Mouse (Mus musculus): ENCODE results near the gene Gm49387. TPM values are rescaled to one million over a fixed set of nuclear protein-coding genes. Genes with fewer than 3 reads are reported as not detected.

Gm49387 gene
- polyA plus RNA-seq, 1 experiment from 2014 or later, result 0.84 TPM

- H3K4me3 ChIP-seq (ENCODE audit: low read depth, low read length), result no peak overlapping the region
- ATAC-seq (ENCODE audit: low read depth) (0 out of 2 replicates have a peak, but pooled peaks have one; percentile 57), DNase-seq (ENCODE audit: low spot score) (peak; percentile 16)
- no peaks in the 10 kb centered on the region for H3K36me3 ChIP-seq (ENCODE audit: control insufficient read depth, insufficient read depth, low read length)
- 62% methylated on average over 14 of the region's 14 CpGs for WGBS
- no peak overlapping the region for H3K9ac ChIP-seq (ENCODE audit: low read depth, low read length)
- H3K4me2 ChIP-seq (ENCODE audit: low read depth, low read length), result no peak overlapping the region
- H3K27me3 ChIP-seq (replicated peaks; ENCODE audit: control insufficient read depth, insufficient read depth, low read length), result no peaks in the 10 kb centered on the region
- no peaks in the 10 kb centered on the region for H3K9me3 ChIP-seq (ENCODE audit: control insufficient read depth, low read length)
- H3K4me1 ChIP-seq (ENCODE audit: control insufficient read depth, insufficient read depth, low read length), result peaks cover 2% of the 10 kb centered on the region; the same call in 1 of the 2 replicates
- no peak overlapping the region for H3K27ac ChIP-seq (replicated peaks; ENCODE audit: low read depth, low read length)
Observed at GRCm38 (mm10) chr14:31555963-31556434, 84.7 kb downstream of the Gm49387 start.

GRCm38 (mm10) chr14:31555021-31555420, 85.7 kb downstream of the Gm49387 start:
- Histone ChIP-seq H3K9me3 (ENCODE audit: control insufficient read depth, low read length) (no peaks in the 10 kb centered on the region), H3K27ac (replicated peaks; ENCODE audit: low read depth, low read length) (no peak overlapping the region), H3K4me3 (ENCODE audit: low read depth, low read length) (no peak overlapping the region), H3K36me3 (ENCODE audit: control insufficient read depth, insufficient read depth, low read length) (no peaks in the 10 kb centered on the region), H3K27me3 (replicated peaks; ENCODE audit: control insufficient read depth, insufficient read depth, low read length) (no peaks in the 10 kb centered on the region), H3K4me2 (ENCODE audit: low read depth, low read length) (no peak overlapping the region), H3K4me1 (ENCODE audit: control insufficient read depth, insufficient read depth, low read length) (no peaks in the 10 kb centered on the region), H3K9ac (ENCODE audit: low read depth, low read length) (no peak overlapping the region)
- ATAC-seq (ENCODE audit: low read depth) (no peak), DNase-seq (ENCODE audit: low spot score) (no peak)
- WGBS, result 88% methylated on average over 7 of the region's 7 CpGs

GRCm38 (mm10) chr14:31543885-31544442, 96.7 kb downstream of the Gm49387 start:
- Histone ChIP-seq H3K9ac (ENCODE audit: low read depth, low read length) (no peak overlapping the region), H3K27me3 (replicated peaks; ENCODE audit: control insufficient read depth, insufficient read depth, low read length) (no peaks in the 10 kb centered on the region), H3K4me2 (ENCODE audit: low read depth, low read length) (no peak overlapping the region), H3K4me1 (ENCODE audit: control insufficient read depth, insufficient read depth, low read length) (no peaks in the 10 kb centered on the region), H3K9me3 (ENCODE audit: control insufficient read depth, low read length) (no peaks in the 10 kb centered on the region), H3K4me3 (ENCODE audit: low read depth, low read length) (no peak overlapping the region), H3K36me3 (ENCODE audit: control insufficient read depth, insufficient read depth, low read length) (no peaks in the 10 kb centered on the region), H3K27ac (replicated peaks; ENCODE audit: low read depth, low read length) (no peak overlapping the region)
- 76% methylated on average over 11 of the region's 11 CpGs for WGBS
- DNase-seq (ENCODE audit: low spot score), result no peak
- no peak for ATAC-seq (ENCODE audit: low read depth)

GRCm38 (mm10) chr14:31537298-31537697, 103.4 kb downstream of the Gm49387 start:
- DNase-seq (ENCODE audit: low spot score) (no peak), ATAC-seq (ENCODE audit: low read depth) (no peak)
- no peak overlapping the region for H3K9ac ChIP-seq (ENCODE audit: low read depth, low read length)
- H3K36me3 ChIP-seq (ENCODE audit: control insufficient read depth, insufficient read depth, low read length), result no peaks in the 10 kb centered on the region
- 70% methylated on average over 6 of the region's 6 CpGs for WGBS
- no peaks in the 10 kb centered on the region for H3K4me1 ChIP-seq (ENCODE audit: control insufficient read depth, insufficient read depth, low read length)
- H3K27me3 ChIP-seq (replicated peaks; ENCODE audit: control insufficient read depth, insufficient read depth, low read length), result no peaks in the 10 kb centered on the region
- H3K27ac ChIP-seq (replicated peaks; ENCODE audit: low read depth, low read length), result no peak overlapping the region
- no peaks in the 10 kb centered on the region for H3K9me3 ChIP-seq (ENCODE audit: control insufficient read depth, low read length)
- no peak overlapping the region for H3K4me3 ChIP-seq (ENCODE audit: low read depth, low read length)
- no peak overlapping the region for H3K4me2 ChIP-seq (ENCODE audit: low read depth, low read length)

DNA sequence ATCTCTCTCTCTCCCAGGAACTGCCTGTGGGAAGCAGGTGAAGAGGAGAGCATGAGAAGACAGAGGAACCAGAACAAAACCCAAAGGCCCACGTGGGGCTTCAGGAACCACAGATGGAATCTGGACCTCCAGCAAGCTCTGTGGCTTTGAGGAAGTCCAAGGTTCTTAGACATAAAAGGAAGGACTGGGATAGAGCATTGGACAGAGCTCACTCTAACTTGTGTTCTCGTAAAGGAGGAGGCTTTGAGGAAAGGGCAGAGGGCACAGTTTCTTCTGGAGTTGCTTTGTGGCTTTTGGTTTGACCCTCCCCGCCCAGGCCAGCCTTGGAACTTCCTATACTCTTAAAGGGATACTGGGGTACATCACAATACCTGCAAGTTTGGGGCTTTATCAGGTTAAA, 108.0 kb downstream of the Gm49387 start:
- Histone ChIP-seq H3K9ac (ENCODE audit: low read depth, low read length) (no peak overlapping the region), H3K27ac (replicated peaks; ENCODE audit: low read depth, low read length) (no peak overlapping the region), H3K9me3 (ENCODE audit: control insufficient read depth, low read length) (no peaks in the 10 kb centered on the region), H3K36me3 (ENCODE audit: control insufficient read depth, insufficient read depth, low read length) (no peaks in the 10 kb centered on the region), H3K4me3 (ENCODE audit: low read depth, low read length) (no peak overlapping the region), H3K27me3 (replicated peaks; ENCODE audit: control insufficient read depth, insufficient read depth, low read length) (no peaks in the 10 kb centered on the region), H3K4me1 (ENCODE audit: control insufficient read depth, insufficient read depth, low read length) (peaks cover 5% of the 10 kb centered on the region; the same call in 1 of the 2 replicates), H3K4me2 (ENCODE audit: low read depth, low read length) (no peak overlapping the region)
- no peak for DNase-seq (ENCODE audit: low spot score)
- ATAC-seq (ENCODE audit: low read depth), result no peak
- WGBS, result 56% methylated on average over 3 of the region's 3 CpGs

DNA sequence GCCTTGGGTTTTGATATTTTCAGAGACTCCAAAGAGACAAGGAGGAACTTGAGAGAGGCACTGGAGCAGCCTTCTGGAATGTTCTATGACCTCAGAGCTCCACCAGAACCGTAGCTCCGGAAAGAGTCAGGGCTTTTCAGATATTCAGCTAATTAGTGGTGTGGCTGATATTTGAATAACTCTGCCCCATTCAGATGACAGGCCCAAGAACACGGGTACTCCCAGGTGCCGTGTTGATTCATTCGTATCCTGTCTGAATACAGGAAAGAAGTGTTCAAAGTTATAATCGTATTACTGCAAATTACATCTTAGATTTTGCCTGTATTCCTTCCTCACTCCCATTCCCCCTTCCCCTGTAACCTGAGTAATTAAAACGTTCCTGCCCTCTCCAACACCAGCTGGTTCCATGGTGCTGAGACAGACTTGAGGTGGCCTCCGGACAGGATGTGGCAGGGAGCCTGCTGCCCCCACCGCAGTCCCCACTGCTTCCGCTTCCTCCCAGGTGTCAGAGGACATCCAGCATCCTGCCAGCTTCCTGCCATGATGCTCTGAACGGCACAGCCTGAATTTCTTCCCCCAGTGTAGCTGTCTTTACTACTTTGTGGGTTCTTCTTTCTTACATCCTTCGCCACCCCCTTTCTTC, 109.1 kb downstream of the Gm49387 start:
- Histone ChIP-seq H3K4me2 (ENCODE audit: low read depth, low read length) (peak overlapping the region; percentile 6), H3K9ac (ENCODE audit: low read depth, low read length) (no peak overlapping the region), H3K27ac (replicated peaks; ENCODE audit: low read depth, low read length) (peak overlapping the region; percentile 63), H3K36me3 (ENCODE audit: control insufficient read depth, insufficient read depth, low read length) (no peaks in the 10 kb centered on the region), H3K4me1 (ENCODE audit: control insufficient read depth, insufficient read depth, low read length) (peaks cover 5% of the 10 kb centered on the region; the same call in 1 of the 2 replicates), H3K27me3 (replicated peaks; ENCODE audit: control insufficient read depth, insufficient read depth, low read length) (no peaks in the 10 kb centered on the region), H3K4me3 (ENCODE audit: low read depth, low read length) (no peak overlapping the region), H3K9me3 (ENCODE audit: control insufficient read depth, low read length) (no peaks in the 10 kb centered on the region)
- 40% methylated on average over 12 of the region's 12 CpGs for WGBS
- peak; percentile 30 for DNase-seq (ENCODE audit: low spot score)
- ATAC-seq (ENCODE audit: low read depth), result peak; percentile 71

DNA sequence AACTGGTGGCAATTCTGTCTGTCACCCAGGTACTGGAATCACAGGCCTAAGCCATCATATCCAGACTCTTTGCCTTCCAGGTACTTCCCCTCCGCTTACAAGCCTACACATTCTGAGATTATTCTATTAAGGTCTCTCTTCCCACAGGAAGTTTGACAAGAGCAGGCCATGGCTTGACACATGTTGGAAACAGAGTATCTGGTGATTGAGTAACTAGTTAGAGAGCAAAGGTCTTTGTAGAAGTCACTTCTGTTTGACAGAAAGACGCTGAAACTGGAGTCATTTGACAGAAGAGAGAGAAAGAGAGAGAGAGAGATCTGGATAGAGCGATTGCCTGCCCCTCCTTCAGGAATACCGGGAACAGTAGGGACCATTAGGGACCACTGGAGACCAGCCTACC, 109.8 kb downstream of the Gm49387 start:
- H3K27ac ChIP-seq (replicated peaks; ENCODE audit: low read depth, low read length), result 0 out of 2 replicates have a peak overlapping the region, but pooled peaks have one; percentile 41
- no peaks in the 10 kb centered on the region for H3K27me3 ChIP-seq (replicated peaks; ENCODE audit: control insufficient read depth, insufficient read depth, low read length)
- no peaks in the 10 kb centered on the region for H3K36me3 ChIP-seq (ENCODE audit: control insufficient read depth, insufficient read depth, low read length)
- H3K4me3 ChIP-seq (ENCODE audit: low read depth, low read length), result no peak overlapping the region
- no peak overlapping the region for H3K9ac ChIP-seq (ENCODE audit: low read depth, low read length)
- peaks cover 5% of the 10 kb centered on the region; the same call in 1 of the 2 replicates for H3K4me1 ChIP-seq (ENCODE audit: control insufficient read depth, insufficient read depth, low read length)
- no peaks in the 10 kb centered on the region for H3K9me3 ChIP-seq (ENCODE audit: control insufficient read depth, low read length)
- no peak overlapping the region for H3K4me2 ChIP-seq (ENCODE audit: low read depth, low read length)
- no peak for DNase-seq (ENCODE audit: low spot score)
- ATAC-seq (ENCODE audit: low read depth), result no peak
- 91% methylated on average over 4 of the region's 4 CpGs for WGBS

GRCm38 (mm10) chr14:31525040-31525810, 115.5 kb downstream of the Gm49387 start:
- Histone ChIP-seq H3K36me3 (ENCODE audit: control insufficient read depth, insufficient read depth, low read length) (no peaks in the 10 kb centered on the region), H3K27ac (replicated peaks; ENCODE audit: low read depth, low read length) (no peak overlapping the region), H3K4me1 (ENCODE audit: control insufficient read depth, insufficient read depth, low read length) (no peaks in the 10 kb centered on the region), H3K27me3 (replicated peaks; ENCODE audit: control insufficient read depth, insufficient read depth, low read length) (no peaks in the 10 kb centered on the region), H3K4me3 (ENCODE audit: low read depth, low read length) (no peak overlapping the region), H3K9me3 (ENCODE audit: control insufficient read depth, low read length) (no peaks in the 10 kb centered on the region), H3K9ac (ENCODE audit: low read depth, low read length) (no peak overlapping the region), H3K4me2 (ENCODE audit: low read depth, low read length) (no peak overlapping the region)
- DNase-seq (ENCODE audit: low spot score), result no peak
- WGBS, result 63% methylated on average over 7 of the region's 7 CpGs
- ATAC-seq (ENCODE audit: low read depth), result no peak
